Mouse (Mus musculus) lung, embryonic 16.5 days (tissue): ENCODE data around the gene Olfr1082. TPM values are rescaled to one million over a fixed set of nuclear protein-coding genes. Genes with fewer than 3 reads are reported as not detected.
"Not testable (repeated sequence)": the region's sequence is repeated elsewhere in the genome, so short reads cannot be mapped to it uniquely, and the experiment has no call there.

Source experiments
- ATAC-seq: fragments of 200-750 bp; cut with Nextera tagmentation; 2 replicates; pipeline ENCODE4 v1.8.0; 2017; ENCODE audit warnings: low read depth, mild to moderate bottlenecking, moderate library complexity
- H3K27ac ChIP-seq: fragments of 300-500 bp; sonication (generic); 2 replicates; pipeline ENCODE4 v1.5.1; 2014; ENCODE audit warnings: mild to moderate bottlenecking, control low read depth, low read length
- H3K27me3 ChIP-seq: fragments of 300-500 bp; sonication (generic); 2 replicates; pipeline ENCODE4 v1.6.1; 2014; ENCODE audit warnings: low read depth, low read length, mixed read lengths; ENCODE audit not compliant: control insufficient read depth, insufficient read depth
- H3K36me3 ChIP-seq: fragments of 300-500 bp; sonication (generic); 2 replicates; pipeline ENCODE4 v1.6.1; 2014; ENCODE audit warnings: low read length; ENCODE audit not compliant: control insufficient read depth, insufficient read depth
- H3K4me1 ChIP-seq: fragments of 300-500 bp; sonication (generic); replicated peaks from 2 replicates; pipeline ENCODE4 v1.6.1; 2014; ENCODE audit warnings: low read length, mixed read lengths; ENCODE audit not compliant: control insufficient read depth, insufficient read depth
- H3K4me2 ChIP-seq: fragments of 300-500 bp; sonication (generic); 2 replicates; pipeline ENCODE4 v1.6.1; 2014; ENCODE audit warnings: low read depth, low read length, control low read depth
- H3K4me3 ChIP-seq: fragments of 300-500 bp; sonication (generic); 2 replicates; pipeline ENCODE4 v1.5.1; 2014; ENCODE audit warnings: mild to moderate bottlenecking, low read length, control low read depth
- H3K9ac ChIP-seq: fragments of 300-500 bp; sonication (generic); 2 replicates; pipeline ENCODE4 v1.6.1; 2014; ENCODE audit warnings: low read length, control low read depth
- H3K9me3 ChIP-seq: fragments of 300-500 bp; sonication (generic); 2 replicates; pipeline ENCODE4 v1.6.1; 2016; ENCODE audit warnings: low read length; ENCODE audit not compliant: control insufficient read depth
- whole genome bisulfite sequencing: fragments of 180-500 bp; shearing (Covaris S2); extraction: QIAGEN DNeasy Blood & Tissue Kit; methylation state at CpG from one replicate; pipeline ENCODE4 v1.1.7; 2014; 5-methylcytosine and 5-hydroxymethylcytosine counted together
- polyA plus RNA-seq: library from polyadenylated mRNA; unstranded; fragments of >200 nt; fragmentation: Nextera tagmentation; extraction: Ambion mirVana; gene quantifications from 2 replicates; pipeline ENCODE4 v1.2.1, GENCODE M21; 2015

Gene Olfr1082
- polyA plus RNA-seq, result not detected in 2 replicates

- WGBS, result 33% methylated on average over 1 of the region's 1 CpGs
These were observed at the start of gene Olfr1082 for GRCm38 (mm10) chr2:86598866-86599265. Gene Olfr1082, minus strand, starts transcription at chr2:86598966.

GRCm38 (mm10) chr2:86639625-86640024, 40.9 kb upstream of the Olfr1082 start, which contains the start of gene Olfr1084:
Gene Olfr1084, minus strand, starts transcription at chr2:86639725.
- H3K9me3 ChIP-seq, H3K4me2 ChIP-seq, ATAC-seq, H3K27me3 ChIP-seq, H3K4me1 ChIP-seq, H3K9ac ChIP-seq, H3K27ac ChIP-seq, H3K4me3 ChIP-seq, H3K36me3 ChIP-seq: not testable (repeated sequence)
- WGBS, result 62% methylated on average over 1 of the region's 1 CpGs

More at GRCm38 (mm10) chr2:86598866-86599265, at the start of gene Olfr1082:
- not testable (repeated sequence) for H3K36me3 ChIP-seq, H3K4me2 ChIP-seq, H3K9me3 ChIP-seq, ATAC-seq, H3K9ac ChIP-seq, H3K4me3 ChIP-seq, H3K4me1 ChIP-seq, H3K27me3 ChIP-seq, H3K27ac ChIP-seq

- not testable (repeated sequence) for ATAC-seq, H3K9me3 ChIP-seq, H3K9ac ChIP-seq, H3K4me3 ChIP-seq, H3K27ac ChIP-seq, H3K27me3 ChIP-seq, H3K4me1 ChIP-seq, H3K36me3 ChIP-seq, H3K4me2 ChIP-seq
These were observed 40.6 kb downstream of the Olfr1082 start, which contains the start of gene Olfr1080 for GRCm38 (mm10) chr2:86558135-86558534. Gene Olfr1080, minus strand, starts transcription at chr2:86558235.

Other genes with a start within 250 kb of the Olfr1082 start
- gene Olfr1055, start 248.7 kb downstream of the Olfr1082 start, polyA plus RNA-seq, result not detected in 2 replicates
- not detected in 2 replicates for gene Olfr1056, start 236.5 kb downstream of the Olfr1082 start, polyA plus RNA-seq
- not detected in 2 replicates for gene Olfr1057, start 220.6 kb downstream of the Olfr1082 start, polyA plus RNA-seq
- not detected in 2 replicates for gene Olfr1058, start 210.4 kb downstream of the Olfr1082 start, polyA plus RNA-seq
- gene Olfr1061, start 184.9 kb downstream of the Olfr1082 start, polyA plus RNA-seq, result not detected in 2 replicates
- not detected in 2 replicates for gene Olfr1062, start 172.2 kb downstream of the Olfr1082 start, polyA plus RNA-seq
- gene Olfr1065, start 148.4 kb downstream of the Olfr1082 start, polyA plus RNA-seq, result not detected in 2 replicates
- gene Olfr1066, start 142.7 kb downstream of the Olfr1082 start, polyA plus RNA-seq, result not detected in 2 replicates
- gene Olfr228, start 111.6 kb downstream of the Olfr1082 start, polyA plus RNA-seq, result not detected in 2 replicates
- not detected in 2 replicates for gene Olfr1076, start 90.5 kb downstream of the Olfr1082 start, polyA plus RNA-seq
- gene Olfr1079, start 56.5 kb downstream of the Olfr1082 start, polyA plus RNA-seq, result not detected in 2 replicates
- gene Olfr1080, start 40.7 kb downstream of the Olfr1082 start, polyA plus RNA-seq, result not detected in 2 replicates
- not detected in 2 replicates for gene Olfr1084, start 40.8 kb upstream of the Olfr1082 start, polyA plus RNA-seq
- gene Olfr1085, start 63.1 kb upstream of the Olfr1082 start, polyA plus RNA-seq, result not detected in 2 replicates
- not detected in 2 replicates for gene Olfr1086, start 81.1 kb upstream of the Olfr1082 start, polyA plus RNA-seq
- not detected in 2 replicates for gene Olfr1087, start 99.4 kb upstream of the Olfr1082 start, polyA plus RNA-seq
- gene Olfr1089, start 134.7 kb upstream of the Olfr1082 start, polyA plus RNA-seq, result not detected in 2 replicates
- not detected in 2 replicates for gene Olfr1090, start 160.0 kb upstream of the Olfr1082 start, polyA plus RNA-seq
- not detected in 2 replicates for gene Olfr1093, start 183.5 kb upstream of the Olfr1082 start, polyA plus RNA-seq
- not detected in 2 replicates for gene Olfr141, start 211.1 kb upstream of the Olfr1082 start, polyA plus RNA-seq
- gene Olfr1094, start 225.7 kb upstream of the Olfr1082 start, polyA plus RNA-seq, result not detected in 2 replicates